Comparison of ENCODE assay signal across 35 mouse cellular contexts in the genomic region with DNA sequence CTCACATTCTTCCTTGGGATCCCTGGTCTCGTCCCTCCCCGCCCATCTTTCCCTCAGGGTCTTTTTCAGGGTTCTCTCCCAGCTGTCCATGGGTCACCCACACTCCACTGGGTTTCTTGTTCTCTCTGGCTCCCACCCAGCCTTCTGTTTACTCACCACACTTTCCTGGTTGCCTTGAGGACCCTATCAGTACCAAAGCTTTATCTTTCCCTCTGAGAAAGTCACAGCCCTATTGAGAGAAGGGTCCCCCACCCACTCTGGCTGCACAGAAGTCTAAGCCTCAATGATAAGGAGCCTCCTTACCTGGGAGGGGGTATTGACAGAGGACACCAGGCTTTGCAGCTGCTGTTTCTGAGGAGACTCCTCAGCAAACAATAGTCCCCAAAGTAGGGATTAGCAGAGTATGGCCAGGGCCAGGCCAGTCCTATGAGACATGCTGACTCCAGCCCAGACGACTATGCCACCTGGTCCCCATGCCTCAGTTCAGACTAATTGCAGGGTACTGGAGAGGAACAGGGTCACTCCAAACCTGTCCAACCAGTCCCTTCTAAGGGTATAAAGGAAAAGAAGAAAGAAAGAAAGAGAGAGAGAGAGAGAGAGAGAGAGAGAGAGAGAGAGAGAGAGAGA. TPM values are rescaled to one million over a fixed set of nuclear protein-coding genes. Genes with fewer than 3 reads are reported as not detected.
A peak's percentile ranks its signal among the peaks of the same experiment; 100 is the strongest.
DNase-seq lines count a peak whose midpoint lies in the region; ATAC-seq lines count a peak whose summit lies in the region.
"Had no signal": no experiment of that assay in that cellular context is flagged by ENCODE, and none has a peak within 500 bp of the region (broad histone marks: within the 10 kb centered on the region; RNA-seq: fewer than 3 reads in every experiment).

No protein-coding gene starts in this region.

- no peak overlapping the region for H3K27ac ChIP-seq in intestine, embryonic 15.5 days
- peak overlapping the region; percentile 46; the same call in 1 of the 2 replicates for H3K27ac ChIP-seq in stomach, embryonic 15.5 days
- no peak overlapping the region for H3K27ac ChIP-seq in forebrain, embryonic 14.5 days (ENCODE audit: low read depth, low read length)
- H3K27ac ChIP-seq: embryonic facial prominence, embryonic 12.5 days; forebrain, embryonic 10.5 days; gastrocnemius, adult 2 months; hindbrain, embryonic 13.5 days; kidney, postnatal 0 days; limb, embryonic 12.5 days; liver, embryonic 15.5 days; lung, embryonic 15.5 days; neural tube, embryonic 12.5 days had no signal

- no peak overlapping the region for H3K9ac ChIP-seq in intestine, embryonic 15.5 days
- H3K9ac ChIP-seq in stomach, embryonic 15.5 days = no peak overlapping the region
- no peak overlapping the region for H3K9ac ChIP-seq in forebrain, embryonic 14.5 days (ENCODE audit: low read length)
- H3K9ac ChIP-seq: embryonic facial prominence, embryonic 12.5 days; hindbrain, embryonic 13.5 days; limb, embryonic 12.5 days; liver, embryonic 15.5 days; lung, embryonic 15.5 days; neural tube, embryonic 12.5 days had no signal

- H3K9me3 ChIP-seq in intestine, embryonic 15.5 days = no peaks in the 10 kb centered on the region
- H3K9me3 ChIP-seq in stomach, embryonic 15.5 days = no peaks in the 10 kb centered on the region
- H3K9me3 ChIP-seq in forebrain, embryonic 14.5 days (replicated peaks; ENCODE audit: control insufficient read depth, low read length) = no peaks in the 10 kb centered on the region
- H3K9me3 ChIP-seq: embryonic facial prominence, embryonic 12.5 days; forebrain, embryonic 10.5 days; hindbrain, embryonic 13.5 days; limb, embryonic 12.5 days; liver, embryonic 15.5 days; lung, embryonic 15.5 days; neural tube, embryonic 12.5 days had no signal

- no peaks in the 10 kb centered on the region for H3K27me3 ChIP-seq in intestine, embryonic 15.5 days (replicated peaks)
- no peaks in the 10 kb centered on the region for H3K27me3 ChIP-seq in stomach, embryonic 15.5 days (replicated peaks)
- no peaks in the 10 kb centered on the region; the same call in 1 of the 2 replicates for H3K27me3 ChIP-seq in forebrain, embryonic 14.5 days (replicated peaks; ENCODE audit: control insufficient read depth, insufficient read depth, low read length)
- H3K27me3 ChIP-seq: limb, embryonic 12.5 days; liver, embryonic 15.5 days; lung, embryonic 15.5 days; neural tube, embryonic 12.5 days had no signal

- 46% methylated on average over 3 of the region's 3 CpGs for WGBS in intestine, embryonic 15.5 days
- WGBS in stomach, embryonic 15.5 days = 40% methylated on average over 3 of the region's 3 CpGs
- WGBS in forebrain, embryonic 14.5 days = 52% methylated on average over 3 of the region's 3 CpGs

- no peak overlapping the region for H3K4me3 ChIP-seq in intestine, embryonic 15.5 days (replicated peaks)
- no peak overlapping the region for H3K4me3 ChIP-seq in stomach, embryonic 15.5 days (replicated peaks)
- H3K4me3 ChIP-seq in forebrain, embryonic 14.5 days (ENCODE audit: low read depth, low read length) = no peak overlapping the region
- H3K4me3 ChIP-seq: embryonic facial prominence, embryonic 12.5 days; forebrain, embryonic 10.5 days; gastrocnemius, adult 2 months; hindbrain, embryonic 13.5 days; limb, embryonic 12.5 days; liver, embryonic 15.5 days; lung, embryonic 15.5 days; myocyte; neural tube, embryonic 12.5 days had no signal

- peak; percentile 24 for DNase-seq in testis, postnatal 10 days (ENCODE audit: low spot score)
- DNase-seq in testis, postnatal 14 days (ENCODE audit: low spot score) = no peak
- DNase-seq in forebrain, embryonic 14.5 days (ENCODE audit: low spot score) = no peak
- no peak for DNase-seq in layer of hippocampus, postnatal 14 days (ENCODE audit: low spot score in 2 of 2)
- DNase-seq: adrenal gland, adult 2 months; B cell, adult 2 months; cerebellum, adult 2 months; cerebellum, postnatal 36 days; gastrocnemius, adult 2 months; heart, postnatal 4 days; kidney, adult 8-10 months; kidney, postnatal 4 days; layer of hippocampus, adult 9-11 months; lung, postnatal 36 days; right cerebral cortex, adult 18-20 months; thymus, postnatal 4 days had no signal

- 0 out of 2 replicates have a peak, but pooled peaks cover 3% of the 10 kb centered on the region for H3K4me1 ChIP-seq in intestine, embryonic 15.5 days (replicated peaks)
- no peaks in the 10 kb centered on the region for H3K4me1 ChIP-seq in stomach, embryonic 15.5 days
- no peaks in the 10 kb centered on the region for H3K4me1 ChIP-seq in forebrain, embryonic 14.5 days (ENCODE audit: control insufficient read depth, insufficient read depth, low read length)
- H3K4me1 ChIP-seq: forebrain, embryonic 10.5 days; hindbrain, embryonic 13.5 days; liver, embryonic 15.5 days; lung, embryonic 15.5 days; neural tube, embryonic 12.5 days had no signal

- H3K36me3 ChIP-seq in intestine, embryonic 15.5 days = no peaks in the 10 kb centered on the region
- H3K36me3 ChIP-seq in stomach, embryonic 15.5 days = no peaks in the 10 kb centered on the region
- no peaks in the 10 kb centered on the region for H3K36me3 ChIP-seq in forebrain, embryonic 14.5 days (ENCODE audit: control insufficient read depth, insufficient read depth, low read length)
- H3K36me3 ChIP-seq: embryonic facial prominence, embryonic 12.5 days; forebrain, embryonic 10.5 days; hindbrain, embryonic 13.5 days; limb, embryonic 12.5 days; liver, embryonic 15.5 days; lung, embryonic 15.5 days; neural tube, embryonic 12.5 days had no signal

- no peak overlapping the region for H3K4me2 ChIP-seq in intestine, embryonic 15.5 days (replicated peaks)
- H3K4me2 ChIP-seq in stomach, embryonic 15.5 days = no peak overlapping the region
- no peak overlapping the region for H3K4me2 ChIP-seq in forebrain, embryonic 14.5 days (ENCODE audit: low read length)
- H3K4me2 ChIP-seq: embryonic facial prominence, embryonic 12.5 days; hindbrain, embryonic 13.5 days; limb, embryonic 12.5 days; liver, embryonic 15.5 days; lung, embryonic 15.5 days; midbrain, embryonic 11.5 days; neural tube, embryonic 12.5 days had no signal

- peak; percentile 59 for ATAC-seq in intestine, embryonic 15.5 days
- ATAC-seq in stomach, embryonic 15.5 days (ENCODE audit: insufficient read depth, low FRiP score, low read depth) = peak; percentile 90
- no peak for ATAC-seq in forebrain, embryonic 14.5 days
- ATAC-seq: activated CD4-positive, CD25-positive, alpha-beta regulatory T cell, adult 4 months; forebrain, embryonic 16.5 days; midbrain, embryonic 16.5 days had no signal

RNA-seq across cellular contexts. Expression of gene Fcgbp, which starts 1.4 kb away (rescaled TPM):
- 99.5 and 129 TPM in 2 replicates for polyA plus RNA-seq in intestine, embryonic 15.5 days (2015; fragmentation: Nextera tagmentation; extraction: Ambion mirVana)
- 41.3 and 43.3 TPM in 2 replicates for polyA plus RNA-seq in stomach, embryonic 15.5 days (2015; fragmentation: Nextera tagmentation; extraction: Ambion mirVana)
- 0.20 and 0.28 TPM in 2 replicates for polyA plus RNA-seq in forebrain, embryonic 14.5 days (2014; fragmentation: Nextera tagmentation; extraction: Ambion mirVana)
- 1 to 10 TPM; 1.3 to 2.2 TPM for total RNA-seq in layer of hippocampus, postnatal 14 days (2021)
- total RNA-seq: adrenal gland, adult 2 months; gastrocnemius, adult 2 months; megakaryocyte, adult 5-6 weeks had no signal
- polyA plus RNA-seq: midbrain, embryonic 11.5 days; myocyte; neural tube, embryonic 12.5 days had no signal

RNA-seq across cellular contexts. Expression of gene Psmc4, which starts 19.8 kb away (rescaled TPM):
- 247 and 249 TPM in 2 replicates for polyA plus RNA-seq in intestine, embryonic 15.5 days (2015; fragmentation: Nextera tagmentation; extraction: Ambion mirVana)
- 243 and 255 TPM in 2 replicates for polyA plus RNA-seq in stomach, embryonic 15.5 days (2015; fragmentation: Nextera tagmentation; extraction: Ambion mirVana)
- polyA plus RNA-seq in forebrain, embryonic 14.5 days (2014; fragmentation: Nextera tagmentation; extraction: Ambion mirVana) = 380 and 381 TPM in 2 replicates
- total RNA-seq in layer of hippocampus, postnatal 14 days (2021) = 100 to 1,000 TPM; 121 to 126 TPM

RNA-seq across cellular contexts. Expression of gene Zfp850, which starts 55.7 kb away (rescaled TPM):
- 2.8 and 3.6 TPM in 2 replicates for polyA plus RNA-seq in intestine, embryonic 15.5 days (2015; fragmentation: Nextera tagmentation; extraction: Ambion mirVana)
- polyA plus RNA-seq in stomach, embryonic 15.5 days (2015; fragmentation: Nextera tagmentation; extraction: Ambion mirVana) = 3.3 and 3.9 TPM in 2 replicates
- polyA plus RNA-seq in forebrain, embryonic 14.5 days (2014; fragmentation: Nextera tagmentation; extraction: Ambion mirVana) = 7.7 and 9.5 TPM in 2 replicates
- total RNA-seq in layer of hippocampus, postnatal 14 days (2021) = 1 to 10 TPM; 4.7 to 4.9 TPM

RNA-seq across cellular contexts. Expression of gene 9530053A07Rik, which starts 59.6 kb away (rescaled TPM):
- 0.03 and 0.09 TPM in 2 replicates for polyA plus RNA-seq in intestine, embryonic 15.5 days (2015; fragmentation: Nextera tagmentation; extraction: Ambion mirVana)
- polyA plus RNA-seq in stomach, embryonic 15.5 days (2015; fragmentation: Nextera tagmentation; extraction: Ambion mirVana) = 0.04 and 0.05 TPM in 2 replicates
- 0.03 and 0.09 TPM in 2 replicates for polyA plus RNA-seq in forebrain, embryonic 14.5 days (2014; fragmentation: Nextera tagmentation; extraction: Ambion mirVana)
- total RNA-seq in layer of hippocampus, postnatal 14 days (2021) = under 1 TPM; 0.05 to 0.12 TPM
- total RNA-seq: adrenal gland, adult 2 months; gastrocnemius, adult 2 months; heart, postnatal 4 days; left cerebral cortex, postnatal 14 days; liver, adult 2 months; megakaryocyte, adult 5-6 weeks had no signal
- polyA plus RNA-seq: activated CD4-positive, CD25-positive, alpha-beta regulatory T cell, adult 4 months; adrenal gland, adult 2 months; liver, adult 2 months; liver, embryonic 15.5 days; spleen, adult 2 months had no signal

Comparison
In these comparisons a context has a peak if more than half of its experiments do, and no peak if none do; other contexts are left out.
1. RNA of gene Fcgbp, which starts 1.4 kb away (polyA plus RNA-seq): 99.5 to 129 TPM in intestine, embryonic 15.5 days and 41.3 to 43.3 TPM in stomach, embryonic 15.5 days; 0.20 to 0.28 TPM in forebrain, embryonic 14.5 days; every median in the first group is over 10 times any median in the second.